ENCODE assay signal across 13 mouse cellular contexts in the genomic region with DNA sequence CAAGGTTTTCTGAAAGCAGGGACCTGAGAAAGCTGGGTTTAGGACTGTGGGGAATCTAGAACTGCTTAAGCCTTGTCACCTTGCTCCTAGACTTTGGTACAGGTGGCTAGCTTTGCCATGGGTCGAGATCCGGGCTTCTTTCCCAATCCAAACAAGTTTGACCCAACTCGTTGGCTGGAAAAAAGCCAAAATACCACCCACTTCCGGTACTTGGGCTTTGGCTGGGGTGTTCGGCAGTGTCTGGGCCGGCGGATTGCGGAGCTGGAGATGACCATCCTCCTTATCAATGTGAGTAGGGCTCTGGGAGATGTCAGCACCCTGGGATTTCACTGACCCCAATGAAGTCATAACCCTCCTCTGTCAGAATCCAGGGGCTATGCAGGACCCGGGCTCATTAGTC. TPM values are rescaled to one million over a fixed set of nuclear protein-coding genes. Genes with fewer than 3 reads are reported as not detected.
"Had no signal": no experiment of that assay in that cellular context is flagged by ENCODE, and none has a peak within 500 bp of the region (broad histone marks: within the 10 kb centered on the region; RNA-seq: fewer than 3 reads in every experiment).

No protein-coding gene starts in this region.

- DNase-seq: retina, postnatal 1 day; right cerebral cortex, adult 18-20 months; right cerebral cortex, postnatal 14 days; right cerebral cortex, postnatal 25 days; right cerebral cortex, postnatal 4 days; spleen, adult 18-20 months; thymus, adult 18-20 months; thymus, adult 2 months; thymus, postnatal 14 days; thymus, postnatal 25 days; thymus, postnatal 36 days; thymus, postnatal 4 days had no signal

RNA-seq across cellular contexts. Expression of a gene that starts 37.6 kb away (rescaled TPM):
- total RNA-seq: neutrophil, adult 5-6 weeks had no signal
